9 mouse cellular contexts compared by ENCODE assay signal in genomic region chr2:76980146-76980545, GRCm38 (mm10). TPM values are rescaled to one million over a fixed set of nuclear protein-coding genes. Genes with fewer than 3 reads are reported as not detected.
DNase-seq lines count a peak whose midpoint lies in the region; ATAC-seq and TF ChIP-seq lines count a peak whose summit lies in the region.
"Had no signal": no experiment of that assay in that cellular context is flagged by ENCODE, and none has a peak within 500 bp of the region (broad histone marks: within the 10 kb centered on the region; RNA-seq: fewer than 3 reads in every experiment).

No protein-coding gene starts in this region.

- no peaks in the 10 kb centered on the region for H3K9me3 ChIP-seq in kidney, embryonic 15.5 days (replicated peaks)
- H3K9me3 ChIP-seq in limb, embryonic 14.5 days (ENCODE audit: control insufficient read depth, low read length): no peaks in the 10 kb centered on the region
- H3K9me3 ChIP-seq: embryonic facial prominence, embryonic 15.5 days had no signal

- H3K9ac ChIP-seq in kidney, embryonic 15.5 days: no peak overlapping the region
- no peak overlapping the region for H3K9ac ChIP-seq in limb, embryonic 14.5 days (ENCODE audit: low read depth, low read length, severe bottlenecking)
- H3K9ac ChIP-seq: embryonic facial prominence, embryonic 15.5 days had no signal

- no peak overlapping the region for H3K4me3 ChIP-seq in kidney, embryonic 15.5 days (replicated peaks)
- H3K4me3 ChIP-seq in limb, embryonic 14.5 days (replicated peaks; ENCODE audit: low read length): no peak overlapping the region
- H3K4me3 ChIP-seq: embryonic facial prominence, embryonic 15.5 days had no signal

- 53% methylated on average over 9 of the region's 9 CpGs for WGBS in kidney, embryonic 15.5 days
- 52% methylated on average over 9 of the region's 9 CpGs for WGBS in limb, embryonic 14.5 days

- ATAC-seq in kidney, embryonic 15.5 days (replicated peaks; ENCODE audit: low FRiP score): no peak
- ATAC-seq in limb, embryonic 14.5 days (ENCODE audit: low FRiP score, low read depth): no peak

- no peaks in the 10 kb centered on the region for H3K36me3 ChIP-seq in kidney, embryonic 15.5 days
- H3K36me3 ChIP-seq in limb, embryonic 14.5 days (ENCODE audit: control insufficient read depth, insufficient read depth, low read length): no peaks in the 10 kb centered on the region
- H3K36me3 ChIP-seq: embryonic facial prominence, embryonic 15.5 days had no signal

- no peaks in the 10 kb centered on the region for H3K4me1 ChIP-seq in kidney, embryonic 15.5 days
- no peaks in the 10 kb centered on the region for H3K4me1 ChIP-seq in limb, embryonic 14.5 days (ENCODE audit: control insufficient read depth, insufficient read depth, low read length)
- H3K4me1 ChIP-seq: embryonic facial prominence, embryonic 15.5 days had no signal

- TF ChIP-seq POLR2A in limb, embryonic 14.5 days (IDR thresholded peaks at IDR 0.05; ENCODE audit: borderline replicate concordance, extremely low read depth, insufficient read depth, insufficient read length): no peak

- H3K27ac ChIP-seq in kidney, embryonic 15.5 days: no peak overlapping the region
- no peak overlapping the region for H3K27ac ChIP-seq in limb, embryonic 14.5 days (replicated peaks; ENCODE audit: low read depth, low read length)
- H3K27ac ChIP-seq: embryonic facial prominence, embryonic 15.5 days had no signal

- no peak overlapping the region for H3K4me2 ChIP-seq in kidney, embryonic 15.5 days
- H3K4me2 ChIP-seq in limb, embryonic 14.5 days (replicated peaks; ENCODE audit: low read depth, low read length, severe bottlenecking): no peak overlapping the region
- H3K4me2 ChIP-seq: embryonic facial prominence, embryonic 15.5 days had no signal

- no peaks in the 10 kb centered on the region for H3K27me3 ChIP-seq in kidney, embryonic 15.5 days
- H3K27me3 ChIP-seq in limb, embryonic 14.5 days (ENCODE audit: control insufficient read depth, insufficient read depth, low read length): no peaks in the 10 kb centered on the region
- H3K27me3 ChIP-seq: embryonic facial prominence, embryonic 15.5 days had no signal

- peak; percentile 52 for DNase-seq in kidney, adult 11 months
- peak; percentile 84 for DNase-seq in R1 (ENCODE audit: low read depth, low spot score)
- DNase-seq in forelimb bud, embryonic 11.5 days (ENCODE audit: low read depth, low spot score): peak; percentile 61
- DNase-seq in limb, embryonic 14.5 days (ENCODE audit: low spot score): peak; percentile 15
- DNase-seq in thymus, postnatal 14 days: peak; percentile 46
- no peak for DNase-seq in right cerebral cortex, postnatal 10 days (ENCODE audit: low spot score in 2 of 2)
- no peak for DNase-seq in left cerebral cortex, adult 11 months (ENCODE audit: low spot score)

RNA-seq across cellular contexts. Expression of gene Ttn, which starts 2.2 kb away (rescaled TPM):
- polyA plus RNA-seq in kidney, embryonic 15.5 days (2015; fragmentation: Nextera tagmentation; extraction: Ambion mirVana): 9.5 and 15.2 TPM in 2 replicates
- 10.1 and 15.8 TPM in 2 replicates for polyA plus RNA-seq in limb, embryonic 14.5 days (2012; rRNA removed)
- polyA plus RNA-seq in limb, embryonic 14.5 days (2014; fragmentation: Nextera tagmentation; extraction: Ambion mirVana): 81.1 and 99.0 TPM in 2 replicates

Comparison
In these comparisons a context has a peak if more than half of its experiments do, and no peak if none do; other contexts are left out.
1. DNase-seq: peak in kidney, adult 11 months (single experiment), R1 (single experiment), forelimb bud, embryonic 11.5 days (single experiment), limb, embryonic 14.5 days (single experiment) and thymus, postnatal 14 days (single experiment); none in right cerebral cortex, postnatal 10 days (0 of 2) and left cerebral cortex, adult 11 months (single experiment).